Comparison of ENCODE assay signal across 8 mouse cellular contexts in genomic region chrX:73966248-73967176, GRCm38 (mm10). TPM values are rescaled to one million over a fixed set of nuclear protein-coding genes. Genes with fewer than 3 reads are reported as not detected.
DNase-seq lines count a peak whose midpoint lies in the region; ATAC-seq lines count a peak whose summit lies in the region.

TSS of gene Hcfc1 (minus strand) at chrX:73966357.

- peak within 1 kb of the TSS; percentile 64 for H3K4me3 ChIP-seq in hindbrain, embryonic 12.5 days

- H3K36me3 ChIP-seq in hindbrain, embryonic 12.5 days, result no peaks in the 10 kb centered on the region

- H3K9ac ChIP-seq in hindbrain, embryonic 12.5 days, result peak within 1 kb of the TSS; percentile 79

- no peaks in the 10 kb centered on the region for H3K27me3 ChIP-seq in hindbrain, embryonic 12.5 days

- peaks cover 24% of the 10 kb centered on the region for H3K4me1 ChIP-seq in hindbrain, embryonic 12.5 days

- peak; percentile 93 for DNase-seq in Muller cell, postnatal 12 days (ENCODE audit: inconsistent ontology term)
- peak; percentile 93 for DNase-seq in cerebellum, adult 9-11 months
- peak; percentile 82 to 84 for DNase-seq in frontal cortex, postnatal 10 days (ENCODE audit: low spot score in 2 of 2)
- DNase-seq in layer of hippocampus, postnatal 14 days (ENCODE audit: low spot score in 2 of 2), result peak; percentile 81 to 92
- DNase-seq in lung, postnatal 14 days, result peak; percentile 90
- DNase-seq in retina, adult 2 months (ENCODE audit: low read depth, low spot score), result peak; percentile 76
- DNase-seq in thymus, postnatal 36 days, result peak; percentile 85 to 89

- peak within 1 kb of the TSS; percentile 73 for H3K4me2 ChIP-seq in hindbrain, embryonic 12.5 days (replicated peaks)

- peak; percentile 82 for ATAC-seq in hindbrain, embryonic 12.5 days (ENCODE audit: low FRiP score)

- WGBS in hindbrain, embryonic 12.5 days, result 19% methylated on average over 56 of the region's 58 CpGs

- H3K27ac ChIP-seq in hindbrain, embryonic 12.5 days, result peak within 1 kb of the TSS; percentile 99

- H3K9me3 ChIP-seq in hindbrain, embryonic 12.5 days (replicated peaks), result no peaks in the 10 kb centered on the region

RNA-seq across cellular contexts. Expression of gene Hcfc1, which starts in this region (rescaled TPM):
- polyA plus RNA-seq in hindbrain, embryonic 12.5 days (2016; fragmentation: Nextera tagmentation; extraction: Ambion mirVana), result 77.4 and 78.6 TPM in 2 replicates
- 10 to 100 TPM; 72.6 to 76.3 TPM for total RNA-seq in layer of hippocampus, postnatal 14 days (2021)

Comparison
In these comparisons a context has a peak if more than half of its experiments do, and no peak if none do; other contexts are left out.
1. Peak in every context shown above with its lines: DNase-seq, ATAC-seq, H3K4me3 ChIP-seq and H3K27ac ChIP-seq.